Mouse (Mus musculus) left cerebral cortex, postnatal 14 days (tissue): Measurements from ENCODE around the gene Sae1. TPM values are rescaled to one million over a fixed set of nuclear protein-coding genes. Genes with fewer than 3 reads are reported as not detected.

ENCODE experiments used
- DNase-seq, 2 experiments: peaks; one replicate each; pipeline ENCODE4 v3.0.0; 2021 to 2022; ENCODE audit warnings: low spot score in 2 of 2, mixed read lengths in 1 of 2
- intact Hi-C: fragments of 180-260 bp; cut with DNase I; formaldehyde crosslinking; loops from one replicate; pipeline ENCODE4 v1.15.1; 2025
- long read RNA-seq, 2 experiments: library from polyadenylated mRNA; stranded (forward); transcript quantifications; one replicate each; pipeline ENCODE4 v2.0.0; 2021
- total RNA-seq, 2 experiments: library from RNA; stranded (reverse); gene quantifications; 2 replicates each; pipeline ENCODE4 v1.2.3; 2021

The Sae1 gene
- total RNA-seq = 100 to 1,000 TPM; 103 to 108 TPM
- long read RNA-seq, experiment 1, transcript Sae1-201 (9 exons, 1,875 nt) = major isoform, 252 of 262 reads
- long read RNA-seq, experiment 1, partial matches to known transcripts = 0 of 262 reads
- long read RNA-seq, experiment 1, other reads (novel, unspliced or antisense) = 9 of 262 reads
- long read RNA-seq, experiment 2, transcript Sae1-201 (9 exons, 1,875 nt) = major isoform, 226 of 237 reads
- long read RNA-seq, experiment 2, partial matches to known transcripts = 2 of 237 reads
- long read RNA-seq, experiment 2, other reads (novel, unspliced or antisense) = 9 of 237 reads

- peak; percentile 97 to 98 for DNase-seq
- intact Hi-C loops = no loop called here
Observed at GRCm38 (mm10) chr7:16387160-16388041, at the start of gene Sae1. TSS of gene Sae1 (minus strand) at chr7:16387806.

- intact Hi-C loops = no loop called here
Observed at GRCm38 (mm10) chr7:16435088-16435487, 47.5 kb upstream of the Sae1 start.

GRCm38 (mm10) chr7:16433352-16433971, 45.9 kb upstream of the Sae1 start:
- no peak for DNase-seq
- intact Hi-C loops = no loop called here

More at GRCm38 (mm10) chr7:16435088-16435487, 47.5 kb upstream of the Sae1 start:
- DNase-seq = no peak

- intact Hi-C loops = loop anchor here (1.0 kb wide), 1 partner anchor 30 kb away; no protein-coding TSS in a partner anchor
- peak; percentile 67 to 74 for DNase-seq
Observed at GRCm38 (mm10) chr7:16426129-16426729, 38.6 kb upstream of the Sae1 start.

GRCm38 (mm10) chr7:16425721-16426120, 38.1 kb upstream of the Sae1 start:
- DNase-seq = no peak
- intact Hi-C loops = loop anchor here (1.0 kb wide), 1 partner anchor 29 kb away; no protein-coding TSS in a partner anchor

- intact Hi-C loops = no loop called here
- no peak for DNase-seq
Observed at GRCm38 (mm10) chr7:16423731-16424130, 36.1 kb upstream of the Sae1 start.

- DNase-seq = no peak
- intact Hi-C loops = no loop called here
Observed at GRCm38 (mm10) chr7:16422222-16422856, 34.7 kb upstream of the Sae1 start.

GRCm38 (mm10) chr7:16420493-16421118, 33.0 kb upstream of the Sae1 start:
- DNase-seq = no peak
- intact Hi-C loops = no loop called here

- DNase-seq = no peak
- intact Hi-C loops = no loop called here
Observed at GRCm38 (mm10) chr7:16418713-16419112, 31.1 kb upstream of the Sae1 start.

- intact Hi-C loops = no loop called here
- no peak for DNase-seq
Observed at GRCm38 (mm10) chr7:16417141-16417771, 29.6 kb upstream of the Sae1 start.

GRCm38 (mm10) chr7:16415426-16415825, 27.8 kb upstream of the Sae1 start:
- DNase-seq = no peak
- intact Hi-C loops = no loop called here

- intact Hi-C loops = no loop called here
- no peak for DNase-seq
Observed at GRCm38 (mm10) chr7:16412930-16413329, 25.3 kb upstream of the Sae1 start.

GRCm38 (mm10) chr7:16412220-16412896, 24.8 kb upstream of the Sae1 start:
- intact Hi-C loops = no loop called here
- no peak for DNase-seq

- no peak for DNase-seq
- intact Hi-C loops = no loop called here
Observed at GRCm38 (mm10) chr7:16411100-16411499, 23.5 kb upstream of the Sae1 start.

GRCm38 (mm10) chr7:16406978-16407377, 19.4 kb upstream of the Sae1 start:
- no peak for DNase-seq
- intact Hi-C loops = no loop called here

- intact Hi-C loops = no loop called here
- DNase-seq = peak; percentile 26 to 72
Observed at GRCm38 (mm10) chr7:16405516-16406351, 18.1 kb upstream of the Sae1 start.

GRCm38 (mm10) chr7:16405073-16405455, 17.5 kb upstream of the Sae1 start:
- no peak for DNase-seq
- intact Hi-C loops = no loop called here
